Mouse (Mus musculus) gastrocnemius, adult 8-10 months (tissue): ENCODE results near the gene Arfrp1. TPM values are rescaled to one million over a fixed set of nuclear protein-coding genes. Genes with fewer than 3 reads are reported as not detected.

Experiments
- total RNA-seq, 4 experiments: library from RNA; stranded (reverse); gene quantifications; 2 replicates each; pipeline ENCODE4 v1.2.4; 2022

Gene Arfrp1
- total RNA-seq, 4 experiments from 2014 or later, result 20.9 to 25.1 (median 23.8) TPM

Other genes starting within 250 kb of the Arfrp1 start
- under 1 TPM in 2 of 4 experiments, not detected in 2; 0.15 to 0.19 TPM for gene Kcnq2, start 230.1 kb downstream of the Arfrp1 start, total RNA-seq
- 1,000 to 10,000 TPM; 1,913 to 2,067 (median 2,007) TPM for gene Eef1a2, start 208.4 kb downstream of the Arfrp1 start, total RNA-seq
- gene Ppdpf, start 178.2 kb downstream of the Arfrp1 start, total RNA-seq, result 10 to 100 TPM; 38.4 to 43.8 (median 40.1) TPM
- not detected for gene Ptk6, start 162.6 kb downstream of the Arfrp1 start, total RNA-seq
- under 1 TPM in 2 of 4 experiments, not detected in 2; 0.22 to 0.24 TPM for gene Srms, start 152.2 kb downstream of the Arfrp1 start, total RNA-seq
- gene Fndc11, start 145.4 kb downstream of the Arfrp1 start, total RNA-seq, result not detected
- 1 to 10 TPM; 1.4 to 1.8 (median 1.6) TPM for gene Helz2, start 123.4 kb downstream of the Arfrp1 start, total RNA-seq
- gene Gmeb2, start 77.4 kb downstream of the Arfrp1 start, total RNA-seq, result 1 to 10 TPM; 6.8 to 9.8 (median 7.9) TPM
- not detected for gene Stmn3, start 50.9 kb downstream of the Arfrp1 start, total RNA-seq
- gene Rtel1, start 45.7 kb downstream of the Arfrp1 start, total RNA-seq, result 10 to 100 TPM in 1 of 4 experiments, 1 to 10 TPM in 3; 8.4 to 12.9 (median 9.0) TPM
- gene Zgpat, start 476 bp downstream of the Arfrp1 start, total RNA-seq, result 10 to 100 TPM in 2 of 4 experiments, 1 to 10 TPM in 2; 9.3 to 11.2 (median 10.3) TPM
- gene Lime1, start 14.7 kb upstream of the Arfrp1 start, total RNA-seq, result 1 to 10 TPM; 2.2 to 4.0 (median 3.0) TPM
- gene Zbtb46, start 94.0 kb upstream of the Arfrp1 start, total RNA-seq, result 1 to 10 TPM; 3.3 to 5.3 (median 4.1) TPM
- gene Abhd16b, start 127.8 kb upstream of the Arfrp1 start, total RNA-seq, result not detected
- gene Tpd52l2, start 131.7 kb upstream of the Arfrp1 start, total RNA-seq, result 10 to 100 TPM; 43.7 to 49.1 (median 45.8) TPM
- gene Dnajc5, start 155.1 kb upstream of the Arfrp1 start, total RNA-seq, result 10 to 100 TPM; 43.4 to 50.3 (median 44.1) TPM
- 10 to 100 TPM; 24.6 to 38.4 (median 28.5) TPM for gene Uckl1, start 219.5 kb upstream of the Arfrp1 start, total RNA-seq
- gene Prpf6, start 226.5 kb upstream of the Arfrp1 start, total RNA-seq, result 10 to 100 TPM; 28.8 to 35.0 (median 32.6) TPM
- 10 to 100 TPM; 15.4 to 21.2 (median 19.3) TPM for gene Zfp512b, start 227.4 kb upstream of the Arfrp1 start, total RNA-seq
- gene Samd10, start 233.8 kb upstream of the Arfrp1 start, total RNA-seq, result 1 to 10 TPM; 1.7 to 4.6 (median 3.7) TPM